Mouse (Mus musculus): ENCODE results near the gene 1700037H04Rik. TPM values are rescaled to one million over a fixed set of nuclear protein-coding genes. Genes with fewer than 3 reads are reported as not detected.

Gene 1700037H04Rik
- polyA plus RNA-seq, 1 experiment = 55.6 TPM

- no peak for TF ChIP-seq CTCF (IDR thresholded peaks at IDR 0.05; ENCODE audit: low read depth, low read length)
- no peak for TF ChIP-seq POLR2A (IDR thresholded peaks at IDR 0.05; ENCODE audit: borderline replicate concordance, low read depth, low read length)
- Histone ChIP-seq H3K4me1 (ENCODE audit: control insufficient read depth, insufficient read depth, low read length) (no peaks in the 10 kb centered on the region), H3K4me3 (ENCODE audit: insufficient read depth, low read length) (no peak overlapping the region), H3K27ac (ENCODE audit: insufficient read depth, low read depth, low read length) (no peak overlapping the region)
Observed at GRCm38 (mm10) chr2:131148353-131149253, 11.3 kb downstream of the 1700037H04Rik start.

GRCm38 (mm10) chr2:131147043-131147365, 12.9 kb downstream of the 1700037H04Rik start:
- no peaks in the 10 kb centered on the region for H3K4me1 ChIP-seq (ENCODE audit: control insufficient read depth, insufficient read depth, low read length)
- no peak overlapping the region for H3K27ac ChIP-seq (ENCODE audit: insufficient read depth, low read depth, low read length)
- TF ChIP-seq POLR2A (IDR thresholded peaks at IDR 0.05; ENCODE audit: borderline replicate concordance, low read depth, low read length) = no peak
- TF ChIP-seq CTCF (IDR thresholded peaks at IDR 0.05; ENCODE audit: low read depth, low read length) = no peak
- no peak overlapping the region for H3K4me3 ChIP-seq (ENCODE audit: insufficient read depth, low read length)

- TF ChIP-seq POLR2A (IDR thresholded peaks at IDR 0.05; ENCODE audit: borderline replicate concordance, low read depth, low read length) = no peak
- no peak for TF ChIP-seq CTCF (IDR thresholded peaks at IDR 0.05; ENCODE audit: low read depth, low read length)
- Histone ChIP-seq H3K4me1 (ENCODE audit: control insufficient read depth, insufficient read depth, low read length) (no peaks in the 10 kb centered on the region), H3K27ac (ENCODE audit: insufficient read depth, low read depth, low read length) (no peak overlapping the region), H3K4me3 (ENCODE audit: insufficient read depth, low read length) (no peak overlapping the region)
Observed at GRCm38 (mm10) chr2:131146193-131147042, 13.5 kb downstream of the 1700037H04Rik start.

GRCm38 (mm10) chr2:131145536-131145935, 14.3 kb downstream of the 1700037H04Rik start:
- TF ChIP-seq CTCF (IDR thresholded peaks at IDR 0.05; ENCODE audit: low read depth, low read length) (no peak), POLR2A (IDR thresholded peaks at IDR 0.05; ENCODE audit: borderline replicate concordance, low read depth, low read length) (no peak)
- H3K4me1 ChIP-seq (ENCODE audit: control insufficient read depth, insufficient read depth, low read length) = no peaks in the 10 kb centered on the region
- no peak overlapping the region for H3K27ac ChIP-seq (ENCODE audit: insufficient read depth, low read depth, low read length)
- no peak overlapping the region for H3K4me3 ChIP-seq (ENCODE audit: insufficient read depth, low read length)

- no peak overlapping the region for H3K27ac ChIP-seq (ENCODE audit: insufficient read depth, low read depth, low read length)
- no peaks in the 10 kb centered on the region for H3K4me1 ChIP-seq (ENCODE audit: control insufficient read depth, insufficient read depth, low read length)
- H3K4me3 ChIP-seq (ENCODE audit: insufficient read depth, low read length) = no peak overlapping the region
- no peak for TF ChIP-seq CTCF (IDR thresholded peaks at IDR 0.05; ENCODE audit: low read depth, low read length)
- TF ChIP-seq POLR2A (IDR thresholded peaks at IDR 0.05; ENCODE audit: borderline replicate concordance, low read depth, low read length) = no peak
Observed at GRCm38 (mm10) chr2:131145121-131145520, 14.8 kb downstream of the 1700037H04Rik start.

DNA sequence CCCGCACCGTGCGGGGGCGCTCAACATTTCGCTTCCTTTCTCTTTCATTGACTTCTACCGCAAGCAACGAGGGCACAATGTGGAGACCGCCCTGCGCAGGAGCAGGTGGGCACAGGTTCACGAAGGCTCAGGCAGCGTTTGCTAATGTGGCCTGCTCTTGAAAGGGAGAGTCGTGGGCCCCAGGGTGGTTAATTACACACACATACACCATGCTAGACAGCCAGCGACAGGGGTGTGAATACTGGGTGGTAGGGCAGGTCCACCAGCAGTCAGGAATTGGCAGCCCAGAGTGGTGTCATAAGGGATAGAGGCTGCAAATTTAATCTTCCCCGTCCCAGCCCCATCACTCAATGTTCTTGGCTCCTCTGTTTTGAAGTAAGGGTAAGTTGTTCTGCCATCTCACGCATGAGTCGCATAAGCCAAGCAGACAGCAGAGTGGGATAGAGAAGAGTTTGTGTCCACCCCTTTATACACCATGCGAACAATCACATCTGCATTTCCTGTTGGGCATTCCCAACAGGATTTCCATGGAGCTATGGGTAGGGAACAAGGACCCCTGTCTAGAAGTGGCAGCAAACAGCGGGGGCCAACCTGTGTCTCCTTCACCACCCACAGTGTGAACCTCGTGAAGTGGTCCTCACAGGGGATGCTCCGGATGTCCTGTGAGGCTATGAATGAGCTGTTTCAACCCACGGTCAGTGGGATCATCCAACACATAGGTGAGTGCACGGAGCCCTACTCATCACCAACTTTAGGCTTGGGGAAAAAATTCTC, 16.7 kb downstream of the 1700037H04Rik start:
- Histone ChIP-seq H3K4me1 (ENCODE audit: control insufficient read depth, insufficient read depth, low read length) (no peaks in the 10 kb centered on the region), H3K27ac (ENCODE audit: insufficient read depth, low read depth, low read length) (no peak overlapping the region), H3K4me3 (ENCODE audit: insufficient read depth, low read length) (no peak overlapping the region)
- TF ChIP-seq POLR2A (IDR thresholded peaks at IDR 0.05; ENCODE audit: borderline replicate concordance, low read depth, low read length) (no peak), CTCF (IDR thresholded peaks at IDR 0.05; ENCODE audit: low read depth, low read length) (no peak)

- no peaks in the 10 kb centered on the region for H3K4me1 ChIP-seq (ENCODE audit: control insufficient read depth, insufficient read depth, low read length)
- H3K27ac ChIP-seq (ENCODE audit: insufficient read depth, low read depth, low read length) = no peak overlapping the region
- TF ChIP-seq POLR2A (IDR thresholded peaks at IDR 0.05; ENCODE audit: borderline replicate concordance, low read depth, low read length) (no peak), CTCF (IDR thresholded peaks at IDR 0.05; ENCODE audit: low read depth, low read length) (peak; percentile 63)
Observed at GRCm38 (mm10) chr2:131142592-131142991, 17.3 kb downstream of the 1700037H04Rik start.

DNA sequence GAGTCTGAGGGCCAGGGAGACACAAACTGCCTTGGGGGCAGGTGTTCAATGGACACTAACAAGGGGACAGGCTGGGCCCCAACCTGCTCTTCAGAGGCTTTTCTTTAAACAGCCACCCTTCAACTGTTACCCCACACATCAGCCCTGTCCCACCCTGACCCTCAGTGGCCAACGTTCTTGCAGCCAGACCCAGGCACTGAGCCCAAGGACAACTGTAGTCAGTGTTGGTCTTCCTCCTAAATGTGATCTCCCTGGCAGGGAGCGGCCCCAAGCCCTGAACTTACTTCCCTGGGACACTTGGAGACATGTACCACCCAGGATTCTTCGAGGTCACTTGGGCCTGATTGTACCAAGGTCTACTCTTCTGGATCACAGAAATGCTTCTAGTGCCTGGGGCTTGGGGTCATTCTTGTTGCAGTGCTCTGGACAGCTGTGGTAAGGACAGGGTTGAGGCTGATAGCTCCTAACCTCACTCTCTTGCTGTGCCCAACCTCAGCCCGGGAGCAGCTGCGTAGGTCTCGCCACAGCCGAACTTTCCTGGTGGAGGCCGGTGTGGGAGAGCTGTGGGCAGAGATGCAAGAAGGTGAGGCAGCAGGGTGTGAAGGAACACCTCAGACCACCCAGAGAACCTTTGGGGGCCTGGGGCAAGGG, 18.4 kb downstream of the 1700037H04Rik start:
- Histone ChIP-seq H3K27ac (ENCODE audit: insufficient read depth, low read depth, low read length) (no peak overlapping the region), H3K4me3 (ENCODE audit: insufficient read depth, low read length) (no peak overlapping the region), H3K4me1 (ENCODE audit: control insufficient read depth, insufficient read depth, low read length) (no peaks in the 10 kb centered on the region)
- no peak for TF ChIP-seq POLR2A (IDR thresholded peaks at IDR 0.05; ENCODE audit: borderline replicate concordance, low read depth, low read length)
- no peak for TF ChIP-seq CTCF (IDR thresholded peaks at IDR 0.05; ENCODE audit: low read depth, low read length)

More at GRCm38 (mm10) chr2:131142592-131142991, 17.3 kb downstream of the 1700037H04Rik start:
- no peak overlapping the region for H3K4me3 ChIP-seq (ENCODE audit: insufficient read depth, low read length)

DNA sequence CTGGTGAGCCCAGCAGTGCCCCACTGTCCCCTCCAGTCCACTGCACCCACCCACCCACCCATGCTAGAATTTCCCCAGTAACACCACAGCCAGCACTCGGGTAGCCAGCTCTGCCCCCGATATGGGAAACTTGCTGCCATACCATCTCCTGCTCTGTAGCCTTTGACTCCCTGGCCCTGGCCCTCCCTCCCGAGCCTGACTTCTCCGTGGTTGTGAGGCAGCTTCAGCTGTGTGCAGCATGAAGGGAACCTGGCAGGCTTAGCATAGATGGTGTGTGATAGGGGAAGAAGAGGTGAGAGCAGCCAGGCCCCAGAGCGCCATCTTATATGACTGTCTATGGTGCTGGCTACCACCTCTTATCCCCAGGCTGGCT, 19.4 kb downstream of the 1700037H04Rik start:
- TF ChIP-seq CTCF (IDR thresholded peaks at IDR 0.05; ENCODE audit: low read depth, low read length) (no peak), POLR2A (IDR thresholded peaks at IDR 0.05; ENCODE audit: borderline replicate concordance, low read depth, low read length) (no peak)
- Histone ChIP-seq H3K4me1 (ENCODE audit: control insufficient read depth, insufficient read depth, low read length) (no peaks in the 10 kb centered on the region), H3K4me3 (ENCODE audit: insufficient read depth, low read length) (no peak overlapping the region), H3K27ac (ENCODE audit: insufficient read depth, low read depth, low read length) (no peak overlapping the region)
